Mouse (Mus musculus) erythroblast, embryonic 14.5 days (primary cell): Measurements from ENCODE around the gene Cd4.

Experiments used
- GATA1 ChIP-seq: IDR thresholded peaks from 2 replicates; pipeline ENCODE4 v1.6.1; 2012; ENCODE audit warnings: low read length, inconsistent platforms, mixed read lengths
- TAL1 ChIP-seq: IDR thresholded peaks from 3 replicates; pipeline ENCODE4 v1.6.1; 2012; ENCODE audit warnings: low read length, inconsistent platforms, mixed read lengths

DNA sequence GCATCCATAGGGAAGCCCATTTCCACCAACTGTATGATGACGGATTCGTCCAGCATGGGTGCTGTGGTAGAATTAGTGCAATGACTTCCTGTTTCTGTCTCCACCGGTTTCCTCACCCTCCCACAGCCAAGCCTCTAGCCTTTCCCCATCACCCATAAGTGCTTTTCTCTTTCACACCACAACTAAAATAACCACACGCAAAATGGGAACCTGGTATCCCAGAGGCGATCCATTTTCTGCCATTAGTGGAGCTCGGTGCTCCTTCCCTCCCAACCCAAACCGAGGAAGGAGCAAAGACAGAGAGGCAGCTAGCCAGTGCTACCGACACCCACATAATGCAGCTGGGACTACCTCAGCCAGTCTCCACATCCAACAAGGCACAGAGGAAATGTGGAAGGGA is 70.0 kb downstream of the Cd4 start:
- TF ChIP-seq TAL1 (no peak), GATA1 (no peak)
